Comparison of ENCODE assay signal across 24 mouse cellular contexts in the genomic region with DNA sequence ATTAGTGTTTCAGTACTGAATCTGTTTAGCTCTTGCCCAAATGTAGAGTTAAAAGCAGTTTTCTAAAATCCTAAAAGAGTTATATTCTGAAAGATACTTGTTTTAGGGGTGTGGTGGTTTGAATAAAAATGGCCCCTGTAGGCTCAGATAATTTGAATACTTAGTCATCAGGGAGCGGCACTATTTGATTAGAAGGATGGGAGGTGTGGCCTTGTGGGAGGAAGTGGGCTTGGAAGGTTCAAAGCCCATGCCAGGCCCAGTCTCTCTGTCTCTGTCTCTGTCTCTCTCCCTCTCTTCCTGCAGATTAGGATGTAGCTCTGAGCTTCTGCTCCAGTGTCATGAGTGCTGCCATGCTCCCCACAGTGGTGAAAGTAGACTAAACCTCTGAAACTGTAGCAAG. TPM values are rescaled to one million over a fixed set of nuclear protein-coding genes. Genes with fewer than 3 reads are reported as not detected.
DNase-seq lines count a peak whose midpoint lies in the region; TF ChIP-seq lines count a peak whose summit lies in the region.
"Had no signal": no experiment of that assay in that cellular context is flagged by ENCODE, and none has a peak within 500 bp of the region (broad histone marks: within the 10 kb centered on the region; RNA-seq: fewer than 3 reads in every experiment).

No protein-coding gene starts in this region.

- H3K27ac ChIP-seq in testis, adult 2 months (ENCODE audit: control insufficient read depth, insufficient read depth, low read depth, low read length), result no peak overlapping the region
- H3K27ac ChIP-seq: forebrain, embryonic 10.5 days; forebrain, embryonic 13.5 days; heart, embryonic 15.5 days; hindbrain, embryonic 10.5 days; hindbrain, embryonic 13.5 days; intestine, embryonic 15.5 days had no signal

- TF ChIP-seq CTCF in testis, adult 2 months (IDR thresholded peaks at IDR 0.05; ENCODE audit: control insufficient read depth, insufficient read depth, insufficient replicate concordance, low read depth, low read length), result no peak

- H3K4me1 ChIP-seq in testis, adult 2 months (ENCODE audit: control insufficient read depth, insufficient read depth, low read length), result peaks cover 2% of the 10 kb centered on the region; the same call in 1 of the 2 replicates

- no peaks in the 10 kb centered on the region for H3K27me3 ChIP-seq in testis, adult 2 months (ENCODE audit: control insufficient read depth, insufficient read depth, low read length)
- H3K27me3 ChIP-seq: forebrain, embryonic 13.5 days; heart, embryonic 12.5 days; heart, embryonic 15.5 days; hindbrain, embryonic 13.5 days; intestine, embryonic 15.5 days had no signal

- TF ChIP-seq POLR2A in testis, adult 2 months (IDR thresholded peaks at IDR 0.05; ENCODE audit: control insufficient read depth, low read depth, low read length), result no peak

- DNase-seq in testis, postnatal 10 days (ENCODE audit: low spot score), result no peak
- peak; percentile 23 for DNase-seq in 416B (ENCODE audit: low read depth)
- DNase-seq in MEL-GATA-1-ER (ENCODE audit: extremely low read depth, low read depth), result peak; percentile 22
- no peak for DNase-seq in gastrocnemius, postnatal 10 days
- DNase-seq in kidney, adult 9 months, result no peak
- DNase-seq in thymus, postnatal 10 days (ENCODE audit: low spot score in 2 of 2), result no peak
- DNase-seq: adrenal gland, postnatal 10 days; adrenal gland, postnatal 36 days; cerebellum, adult 18-20 months; cerebellum, adult 9-10 months; cerebellum, postnatal 14 days; gastrocnemius, postnatal 14 days; heart, postnatal 10 days; heart, postnatal 36 days had no signal

- no peaks in the 10 kb centered on the region; the same call in 1 of the 2 replicates for H3K36me3 ChIP-seq in testis, adult 2 months (ENCODE audit: control insufficient read depth, insufficient read depth, low read length)
- H3K36me3 ChIP-seq: heart, embryonic 12.5 days; heart, embryonic 15.5 days; hindbrain, embryonic 13.5 days; intestine, embryonic 15.5 days had no signal

- H3K4me3 ChIP-seq in testis, adult 2 months (ENCODE audit: control insufficient read depth, low read depth, low read length), result peak overlapping the region; percentile 26; the same call in 1 of the 2 replicates
- H3K4me3 ChIP-seq: forebrain, embryonic 10.5 days; forebrain, embryonic 13.5 days; heart, embryonic 12.5 days; heart, embryonic 15.5 days; hindbrain, embryonic 10.5 days; hindbrain, embryonic 13.5 days; intestine, embryonic 15.5 days had no signal

RNA-seq across cellular contexts. Expression of gene Pdss2, which starts 5.1 kb away (rescaled TPM):
- 3.6 and 3.7 TPM in 2 replicates for polyA plus RNA-seq in testis, adult 2 months (2012; rRNA removed)
- 10 to 100 TPM; 17.9 to 21.9 TPM for total RNA-seq in gastrocnemius, postnatal 10 days (2021)

RNA-seq across cellular contexts. Expression of gene 9030612E09Rik, which starts 51.9 kb away (rescaled TPM):
- polyA plus RNA-seq in testis, adult 2 months (2012; rRNA removed), result 0.49 and 0.52 TPM in 2 replicates
- total RNA-seq in gastrocnemius, postnatal 10 days (2021), result 1 to 10 TPM; 2.5 to 2.6 TPM
- total RNA-seq: ES-E14 had no signal
- polyA plus RNA-seq: CD4-positive, CD25-positive, alpha-beta regulatory T cell, adult 4 months had no signal

RNA-seq across cellular contexts. Expression of gene Sobp, which starts 52.1 kb away (rescaled TPM):
- polyA plus RNA-seq in testis, adult 2 months (2012; rRNA removed), result 1.7 and 1.8 TPM in 2 replicates
- 10 to 100 TPM; 21.6 to 28.6 TPM for total RNA-seq in gastrocnemius, postnatal 10 days (2021)
- polyA plus RNA-seq: CD4-positive, CD25-positive, alpha-beta regulatory T cell, adult 4 months had no signal

Comparison
In these comparisons a context has a peak if more than half of its experiments do, and no peak if none do; other contexts are left out.
1. DNase-seq: peak in 416B (single experiment) and MEL-GATA-1-ER (single experiment); none in testis, postnatal 10 days (single experiment), gastrocnemius, postnatal 10 days (single experiment), kidney, adult 9 months (single experiment) and thymus, postnatal 10 days (0 of 2).